Mouse (Mus musculus) brain, embryonic 18.5 days (tissue): ENCODE results near the gene A030005K14Rik.

Source experiments
- DNase-seq: peaks from one replicate; pipeline ENCODE4 v3.0.0-alpha.2; 2012; ENCODE audit warnings: low read depth, low spot score

A030005K14Rik gene

DNA sequence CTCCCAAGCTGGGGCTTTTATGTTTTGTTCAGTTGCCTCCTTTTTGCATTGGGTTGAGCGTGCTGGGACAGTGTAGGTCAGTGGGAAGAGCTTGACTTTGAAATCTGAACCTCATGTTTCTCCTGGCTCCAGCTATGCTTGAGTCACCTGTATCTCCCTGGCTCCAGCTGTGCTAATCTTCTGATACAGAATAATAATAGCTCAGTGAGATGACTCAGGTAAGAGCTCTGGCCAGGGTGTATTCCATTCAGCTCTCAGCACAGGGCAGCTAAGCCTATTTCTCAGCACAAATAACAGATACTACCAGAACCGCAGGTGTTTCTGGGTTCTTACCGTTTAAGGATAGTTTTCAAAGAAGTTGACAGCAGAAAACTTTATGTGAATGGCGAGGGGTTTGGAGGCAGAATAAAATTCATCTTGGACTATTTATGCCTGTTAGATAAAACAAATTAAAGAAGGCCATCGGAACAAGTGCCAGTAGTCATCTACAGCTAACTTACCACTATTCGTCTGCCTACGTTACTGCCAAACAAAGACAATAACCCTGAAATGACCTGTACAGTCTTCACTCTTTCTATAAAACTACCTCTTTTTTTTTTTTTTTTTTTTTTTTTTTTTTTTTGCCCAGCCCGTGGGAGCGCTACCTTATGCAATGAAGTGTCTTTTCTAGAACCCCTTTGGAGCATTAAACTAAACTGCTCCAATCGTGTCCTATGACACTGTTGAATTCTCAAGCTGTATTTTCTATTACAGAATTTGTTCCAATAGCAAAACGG lies 22.1 kb downstream of the A030005K14Rik start:
- no peak for DNase-seq

DNA sequence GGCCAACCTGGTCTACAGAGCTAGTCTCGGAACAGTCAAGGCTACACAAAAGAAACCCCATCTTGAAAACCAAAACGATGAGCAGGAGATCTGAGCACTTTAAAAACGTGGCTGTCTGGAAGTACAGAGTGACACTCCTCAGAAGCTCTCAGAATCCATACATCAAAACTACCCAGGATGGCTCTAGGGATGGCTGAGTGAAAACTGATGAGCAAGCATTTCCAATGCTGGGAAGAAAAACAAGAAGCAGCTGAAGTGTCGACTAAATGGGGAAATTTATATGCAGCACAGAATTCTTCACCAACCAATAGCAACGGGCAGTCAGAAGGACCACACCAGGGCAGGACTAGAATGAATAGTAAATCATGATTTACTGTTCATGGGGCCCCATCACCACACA lies 24.7 kb downstream of the A030005K14Rik start:
- no peak for DNase-seq

DNA sequence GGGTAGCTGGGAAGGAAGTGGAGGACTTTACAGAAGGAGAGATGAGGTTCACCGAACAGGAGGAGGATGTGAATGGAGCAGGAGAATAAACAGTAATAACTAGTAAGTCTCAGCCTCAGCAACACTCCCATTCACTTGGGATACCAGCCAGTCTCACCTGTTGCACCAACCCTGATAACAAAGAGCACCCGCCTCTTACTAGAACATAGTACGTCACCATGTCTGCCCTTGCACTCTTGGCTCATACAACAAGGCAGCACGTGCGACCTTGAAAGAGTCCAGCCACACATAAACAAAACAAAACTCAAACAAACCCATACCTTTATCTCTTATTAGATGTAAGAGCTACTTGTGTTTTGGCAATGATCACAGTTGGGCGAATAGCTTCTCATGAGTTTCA lies 26.7 kb downstream of the A030005K14Rik start:
- no peak for DNase-seq

DNA sequence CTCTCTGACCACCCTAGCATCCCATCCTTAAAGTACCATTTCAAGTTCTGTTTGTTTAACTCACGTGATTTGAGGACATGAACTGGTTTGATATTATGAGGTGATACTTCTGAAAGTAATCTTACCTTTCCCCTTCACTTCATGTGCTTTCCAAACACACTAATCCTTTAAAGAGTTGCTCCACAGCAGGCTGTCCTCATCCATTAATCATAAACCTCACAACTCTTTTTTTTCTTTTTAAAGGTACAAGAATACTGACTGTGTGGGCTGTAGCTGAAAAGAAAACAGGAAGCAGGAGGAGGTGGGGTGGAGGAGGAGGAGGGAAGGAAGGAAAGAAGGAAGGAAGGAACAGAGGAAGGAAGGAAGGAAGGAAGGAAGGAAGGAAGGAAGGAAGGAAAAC lies 27.2 kb downstream of the A030005K14Rik start:
- no peak for DNase-seq

DNA sequence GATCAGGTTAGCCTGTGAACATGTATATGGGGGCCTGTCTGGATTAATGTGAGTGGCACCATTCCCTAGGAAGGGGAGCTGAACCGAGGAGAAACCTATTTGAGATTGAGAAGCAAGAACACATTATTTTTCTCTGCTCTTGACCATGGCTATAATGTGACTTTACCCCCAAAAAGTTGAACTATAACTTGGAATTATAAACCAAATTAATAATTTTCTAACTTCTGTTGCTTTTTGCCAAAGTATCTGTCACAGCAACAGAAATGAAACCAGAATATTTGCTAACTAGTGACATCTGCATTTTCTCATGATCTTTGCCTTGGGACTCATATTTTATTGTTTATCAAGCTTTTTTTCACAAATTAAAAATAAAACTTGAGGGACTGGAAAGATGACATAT lies 42.6 kb downstream of the A030005K14Rik start:
- no peak for DNase-seq

DNA sequence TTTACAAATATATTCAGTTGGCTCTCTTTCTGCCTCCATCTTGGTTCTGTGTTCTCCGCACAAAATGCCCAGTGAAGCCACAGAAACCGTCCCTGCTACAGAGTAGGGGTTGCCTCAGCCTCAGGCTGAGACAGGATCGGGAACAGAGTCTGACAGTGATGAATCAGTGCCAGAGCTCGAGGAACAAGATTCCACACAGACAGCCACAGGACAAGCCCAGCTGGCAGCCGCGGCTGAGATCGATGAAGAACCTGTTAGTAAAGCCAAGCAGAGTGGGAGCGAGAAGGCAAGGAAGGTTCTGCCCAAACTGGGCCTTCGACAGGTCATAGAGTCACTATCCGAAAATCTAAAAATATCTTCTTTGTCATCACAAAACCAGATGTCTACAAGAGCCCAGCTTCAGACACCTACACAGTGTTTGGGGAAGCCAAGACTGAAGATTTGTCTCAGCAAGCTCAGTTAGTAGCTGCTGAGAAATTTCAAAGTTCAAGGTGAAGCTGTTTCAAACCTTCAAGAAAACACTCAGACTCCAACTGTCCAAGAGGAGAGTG lies 43.8 kb downstream of the A030005K14Rik start:
- DNase-seq = no peak

DNA sequence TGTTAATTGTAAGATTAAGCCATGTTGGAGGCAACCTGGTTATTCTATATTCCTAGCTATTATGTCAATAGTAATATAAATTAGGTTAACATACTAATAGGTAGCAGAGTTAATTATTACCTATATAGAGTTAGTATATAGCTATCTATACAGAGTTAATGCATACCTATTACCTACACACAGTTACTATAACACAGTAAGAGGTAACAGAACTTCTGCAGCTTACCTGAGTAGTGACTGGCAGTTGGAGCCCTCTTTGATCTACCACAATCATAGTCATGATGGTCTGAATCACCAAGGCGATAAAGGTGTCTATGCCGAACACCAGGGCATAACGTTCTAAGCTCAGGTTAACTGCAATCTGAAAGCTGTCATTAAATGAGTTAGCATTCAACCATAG lies 44.7 kb downstream of the A030005K14Rik start:
- no peak for DNase-seq
